Mouse (Mus musculus): ENCODE measurements at regions not wholly inside any gene's neighbourhood (a gene's known extent, or its start where the extent isn't known, plus 50 kb on each side); places are given as distances from the start of the nearest gene placed in this dataset.

- TF ChIP-seq EP300 (IDR thresholded peaks at IDR 0.05; ENCODE audit: low read depth) (no peak), CTCF (IDR thresholded peaks at IDR 0.05; ENCODE audit: low read depth) (no peak)
Measured at GRCm38 (mm10) chr1:80969194-80969593, 107.6 kb upstream of the Nyap2 start.
